In genomic region chr5:149634409-149635035, GRCm38 (mm10) we compare ENCODE assay signal across 8 mouse cellular contexts. TPM values are rescaled to one million over a fixed set of nuclear protein-coding genes. Genes with fewer than 3 reads are reported as not detected.
DNase-seq lines count a peak whose midpoint lies in the region; ATAC-seq and TF ChIP-seq lines count a peak whose summit lies in the region.

No protein-coding gene starts in this region.

- H3K9me3 ChIP-seq in heart, embryonic 12.5 days (replicated peaks): no peaks in the 10 kb centered on the region
- H3K9me3 ChIP-seq in ES-E14 (ENCODE audit: control insufficient read depth, insufficient read depth, low read depth, low read length): no peaks in the 10 kb centered on the region
- no peaks in the 10 kb centered on the region for H3K9me3 ChIP-seq in midbrain, embryonic 10.5 days (replicated peaks)

- no peak overlapping the region for H3K27ac ChIP-seq in heart, embryonic 12.5 days (ENCODE audit: poor library complexity, severe bottlenecking)
- no peak overlapping the region for H3K27ac ChIP-seq in ES-E14 (ENCODE audit: insufficient read depth, low read depth, low read length, poor library complexity, severe bottlenecking)
- H3K27ac ChIP-seq in midbrain, embryonic 10.5 days (replicated peaks): 0 out of 2 replicates have a peak overlapping the region, but pooled peaks have one; percentile 92

- in situ Hi-C loops in ES-E14 (cut with MboI; ENCODE audit: low sequenced_read_pairs in 2 of 2, unreplicated experiment in 2 of 2): no loop called here

- intact Hi-C loops in heart, postnatal 36 days (cut with DNase I): loop anchor here (5.0 kb wide), 2 partner anchors 43 to 107 kb away; partner anchors contain the start of genes B3glct and Wdr95

- no peak for ATAC-seq in heart, embryonic 12.5 days (ENCODE audit: insufficient number of reproducible peaks, low FRiP score)

- H3K4me2 ChIP-seq in heart, embryonic 12.5 days: peak overlapping the region; percentile 93

- H3K27me3 ChIP-seq in heart, embryonic 12.5 days (replicated peaks): no peaks in the 10 kb centered on the region
- H3K27me3 ChIP-seq in midbrain, embryonic 10.5 days (ENCODE audit: low read depth, poor library complexity, severe bottlenecking): no peaks in the 10 kb centered on the region

- H3K4me3 ChIP-seq in heart, embryonic 12.5 days: peak overlapping the region; percentile 81
- H3K4me3 ChIP-seq in ES-E14 (ENCODE audit: insufficient read depth in 1 of 2, low read depth in 1 of 2, low read length in 2 of 2, poor library complexity in 1 of 2, severe bottlenecking in 1 of 2): peak overlapping the region; percentile 79 to 86
- peak overlapping the region; percentile 85 for H3K4me3 ChIP-seq in midbrain, embryonic 10.5 days

- no peak for DNase-seq in heart, postnatal 36 days
- DNase-seq in ES-E14 (ENCODE audit: low read depth, low spot score): no peak
- peak; percentile 22 for DNase-seq in gonadal fat pad, adult 2 months (ENCODE audit: low read depth)
- DNase-seq in midbrain, embryonic 10.5 days (ENCODE audit: low spot score): no peak
- no peak for DNase-seq in natural killer cell, adult 2 months (ENCODE audit: low spot score in 2 of 2)
- DNase-seq in layer of hippocampus, postnatal 14 days (ENCODE audit: low spot score in 2 of 2): no peak
- no peak for DNase-seq in adipocyte (ENCODE audit: low spot score)

- H3K9ac ChIP-seq in heart, embryonic 12.5 days: peak overlapping the region; percentile 45
- H3K9ac ChIP-seq in ES-E14 (ENCODE audit: insufficient read depth, low read depth, low read length, poor library complexity, severe bottlenecking): peak overlapping the region; percentile 89

- 75% methylated on average over 11 of the region's 11 CpGs for WGBS in heart, embryonic 12.5 days
- WGBS in midbrain, embryonic 10.5 days: 81% methylated on average over 11 of the region's 11 CpGs

- H3K36me3 ChIP-seq in heart, embryonic 12.5 days: peaks cover 38% of the 10 kb centered on the region
- peaks cover 41% of the 10 kb centered on the region for H3K36me3 ChIP-seq in ES-E14 (ENCODE audit: control insufficient read depth, insufficient read depth, low read length, poor library complexity, severe bottlenecking)
- H3K36me3 ChIP-seq in midbrain, embryonic 10.5 days: peaks cover 51% of the 10 kb centered on the region

- H3K4me1 ChIP-seq in heart, embryonic 12.5 days (replicated peaks): peaks cover 13% of the 10 kb centered on the region
- peaks cover 0 to 8% of the 10 kb centered on the region in 2 experiments; a peak in 2 of 4 replicates for H3K4me1 ChIP-seq in ES-E14 (ENCODE audit: control insufficient read depth in 2 of 2, insufficient read depth in 2 of 2, low read length in 2 of 2, poor library complexity in 1 of 2)
- H3K4me1 ChIP-seq in midbrain, embryonic 10.5 days: peaks cover 30% of the 10 kb centered on the region

TF ChIP-seq in ES-E14, 5 proteins besides CTCF, POLR2A, EP300 and RAD21:
- TF ChIP-seq ZC3H11A (IDR thresholded peaks at IDR 0.05; ENCODE audit: borderline replicate concordance, low read depth, low read length): no peak
- no peak for TF ChIP-seq HCFC1 (IDR thresholded peaks at IDR 0.05; ENCODE audit: borderline replicate concordance, insufficient read depth, low read length)
- no peak for TF ChIP-seq MAFK (IDR thresholded peaks at IDR 0.05; ENCODE audit: insufficient read depth, low read depth, low read length)
- no peak for TF ChIP-seq CHD2 (IDR thresholded peaks at IDR 0.05; ENCODE audit: low read depth, low read length)

RNA-seq across cellular contexts. Expression of gene Hsph1, which starts 1.7 kb away (rescaled TPM):
- 42.4 and 43.6 TPM in 2 replicates for polyA plus RNA-seq in heart, embryonic 12.5 days (2016; fragmentation: Nextera tagmentation; extraction: Ambion mirVana)
- 10 to 100 TPM; 40.4 to 60.4 TPM for total RNA-seq in heart, postnatal 36 days (2021)
- 80.4 and 98.3 TPM in 2 replicates for total RNA-seq in ES-E14 (2012; rRNA removed)
- polyA plus RNA-seq in gonadal fat pad, adult 2 months (2012; rRNA removed): 7.9 and 10.4 TPM in 2 replicates
- polyA plus RNA-seq in midbrain, embryonic 10.5 days (2016; fragmentation: Nextera tagmentation; extraction: Ambion mirVana): 109 and 137 TPM in 2 replicates
- total RNA-seq in layer of hippocampus, postnatal 14 days (2021): 100 to 1,000 TPM; 237 to 281 TPM

RNA-seq across cellular contexts. Expression of gene B3glct, which starts 43.5 kb away (rescaled TPM):
- polyA plus RNA-seq in heart, embryonic 12.5 days (2016; fragmentation: Nextera tagmentation; extraction: Ambion mirVana): 12.0 and 13.9 TPM in 2 replicates
- 1 to 10 TPM; 5.9 to 6.6 TPM for total RNA-seq in heart, postnatal 36 days (2021)
- 6.0 and 7.2 TPM in 2 replicates for total RNA-seq in ES-E14 (2012; rRNA removed)
- 8.9 and 11.1 TPM in 2 replicates for polyA plus RNA-seq in gonadal fat pad, adult 2 months (2012; rRNA removed)
- 14.1 and 16.7 TPM in 2 replicates for polyA plus RNA-seq in midbrain, embryonic 10.5 days (2016; fragmentation: Nextera tagmentation; extraction: Ambion mirVana)
- total RNA-seq in layer of hippocampus, postnatal 14 days (2021): 10 to 100 TPM; 15.0 to 15.7 TPM
